Mouse (Mus musculus) liver, embryonic 11.5 days (tissue): ENCODE measurements at regions not wholly inside any gene's neighbourhood (a gene's known extent, or its start where the extent isn't known, plus 50 kb on each side); places are given as distances from the start of the nearest gene placed in this dataset.

Experiments used
- ATAC-seq: fragments of 200-750 bp; cut with Nextera tagmentation; replicated peaks from 2 replicates; pipeline ENCODE4 v1.8.0; 2017; ENCODE audit warnings: moderate number of reproducible peaks, mild to moderate bottlenecking, moderate TSS enrichment, moderate library complexity; ENCODE audit not compliant: low FRiP score
- DNase-seq: peaks from one replicate; pipeline ENCODE4 v3.0.0-alpha.2; 2017; ENCODE audit warnings: low spot score
- H3K27ac ChIP-seq: fragments of 300-500 bp; sonication (generic); 2 replicates; pipeline ENCODE4 v1.5.1; 2014; ENCODE audit warnings: mild to moderate bottlenecking, low read depth, low read length, control low read depth
- H3K27me3 ChIP-seq: fragments of 300-500 bp; sonication (generic); replicated peaks from 2 replicates; pipeline ENCODE4 v1.6.1; 2014; ENCODE audit warnings: low read length, mixed read lengths; ENCODE audit not compliant: control insufficient read depth, insufficient read depth
- H3K36me3 ChIP-seq: fragments of 300-500 bp; sonication (generic); 2 replicates; pipeline ENCODE4 v1.6.1; 2014; ENCODE audit warnings: mild to moderate bottlenecking, low read length, moderate library complexity, mixed read lengths; ENCODE audit not compliant: control insufficient read depth, insufficient read depth
- H3K4me1 ChIP-seq: fragments of 300-500 bp; sonication (generic); replicated peaks from 2 replicates; pipeline ENCODE4 v1.6.1; 2014; ENCODE audit warnings: low read length, mixed read lengths; ENCODE audit not compliant: control insufficient read depth, insufficient read depth
- H3K4me2 ChIP-seq: fragments of 300-500 bp; sonication (generic); 2 replicates; pipeline ENCODE4 v1.6.1; 2014; ENCODE audit warnings: mild to moderate bottlenecking, control low read depth, moderate library complexity
- H3K4me3 ChIP-seq: fragments of 300-500 bp; sonication (generic); 2 replicates; pipeline ENCODE4 v1.5.1; 2014; ENCODE audit warnings: low read depth, low read length, control low read depth
- H3K9ac ChIP-seq: fragments of 300-500 bp; sonication (generic); 2 replicates; pipeline ENCODE4 v1.6.1; 2014; ENCODE audit warnings: low read depth, low read length, control low read depth
- H3K9me3 ChIP-seq: fragments of 300-500 bp; sonication (generic); 2 replicates; pipeline ENCODE4 v1.6.1; 2016; ENCODE audit warnings: low read length, inconsistent platforms, mixed read lengths; ENCODE audit not compliant: control insufficient read depth
- WGBS: fragments of 180-500 bp; shearing (Covaris S2); extraction: QIAGEN DNeasy Blood & Tissue Kit; methylation state at CpG from one replicate; pipeline ENCODE4 v1.1.7; 2014; 5-methylcytosine and 5-hydroxymethylcytosine counted together

GRCm38 (mm10) chr17:82238361-82238760, 500.2 kb upstream of the Slc8a1 start:
- H3K36me3 ChIP-seq = no peaks in the 10 kb centered on the region
- H3K27ac ChIP-seq = no peak overlapping the region
- no peaks in the 10 kb centered on the region for H3K4me1 ChIP-seq
- no peak overlapping the region for H3K9ac ChIP-seq
- H3K9me3 ChIP-seq = no peaks in the 10 kb centered on the region
- ATAC-seq (no peak), DNase-seq (no peak)
- H3K4me3 ChIP-seq = no peak overlapping the region
- WGBS = 37% methylated on average over 1 of the region's 1 CpGs
- H3K4me2 ChIP-seq = no peak overlapping the region
- no peaks in the 10 kb centered on the region for H3K27me3 ChIP-seq

- H3K4me1 ChIP-seq = no peaks in the 10 kb centered on the region
- WGBS = 63% methylated on average over 2 of the region's 2 CpGs
- no peak overlapping the region for H3K27ac ChIP-seq
- no peak overlapping the region for H3K4me2 ChIP-seq
- no peak overlapping the region for H3K9ac ChIP-seq
- no peak overlapping the region for H3K4me3 ChIP-seq
- no peak for DNase-seq
- H3K9me3 ChIP-seq = no peaks in the 10 kb centered on the region
- no peaks in the 10 kb centered on the region for H3K36me3 ChIP-seq
- H3K27me3 ChIP-seq = no peaks in the 10 kb centered on the region
- no peak for ATAC-seq
Measured at GRCm38 (mm10) chr17:82237456-82237855, 499.3 kb upstream of the Slc8a1 start.

GRCm38 (mm10) chr17:82215728-82216623, 477.8 kb upstream of the Slc8a1 start:
- H3K9ac ChIP-seq = no peak overlapping the region
- no peak for DNase-seq
- H3K4me3 ChIP-seq = no peak overlapping the region
- ATAC-seq = no peak
- no peaks in the 10 kb centered on the region for H3K4me1 ChIP-seq
- H3K4me2 ChIP-seq = no peak overlapping the region
- no peaks in the 10 kb centered on the region for H3K27me3 ChIP-seq
- no peak overlapping the region for H3K27ac ChIP-seq
- H3K9me3 ChIP-seq = no peaks in the 10 kb centered on the region
- no peaks in the 10 kb centered on the region for H3K36me3 ChIP-seq
- WGBS = 87% methylated on average over 5 of the region's 5 CpGs

GRCm38 (mm10) chr17:82199981-82200380, 461.8 kb upstream of the Slc8a1 start:
- no peaks in the 10 kb centered on the region for H3K36me3 ChIP-seq
- H3K4me2 ChIP-seq = no peak overlapping the region
- DNase-seq (no peak), ATAC-seq (no peak)
- no peak overlapping the region for H3K9ac ChIP-seq
- no peak overlapping the region for H3K4me3 ChIP-seq
- H3K27ac ChIP-seq = no peak overlapping the region
- H3K27me3 ChIP-seq = no peaks in the 10 kb centered on the region
- no peaks in the 10 kb centered on the region for H3K4me1 ChIP-seq
- 65% methylated on average over 2 of the region's 2 CpGs for WGBS
- H3K9me3 ChIP-seq = no peaks in the 10 kb centered on the region

- no peaks in the 10 kb centered on the region for H3K27me3 ChIP-seq
- H3K9ac ChIP-seq = no peak overlapping the region
- H3K4me3 ChIP-seq = no peak overlapping the region
- no peak overlapping the region for H3K27ac ChIP-seq
- ATAC-seq = no peak
- no peak overlapping the region for H3K4me2 ChIP-seq
- H3K36me3 ChIP-seq = no peaks in the 10 kb centered on the region
- WGBS = 65% methylated on average over 5 of the region's 5 CpGs
- DNase-seq = no peak
- no peaks in the 10 kb centered on the region for H3K4me1 ChIP-seq
- H3K9me3 ChIP-seq = no peaks in the 10 kb centered on the region
Measured at GRCm38 (mm10) chr17:82199031-82199642, 461.0 kb upstream of the Slc8a1 start.

GRCm38 (mm10) chr17:82184261-82184660, 446.1 kb upstream of the Slc8a1 start:
- H3K4me3 ChIP-seq = no peak overlapping the region
- no peaks in the 10 kb centered on the region for H3K9me3 ChIP-seq
- H3K36me3 ChIP-seq = no peaks in the 10 kb centered on the region
- WGBS = 80% methylated on average over 2 of the region's 2 CpGs
- no peaks in the 10 kb centered on the region for H3K27me3 ChIP-seq
- H3K4me2 ChIP-seq = no peak overlapping the region
- no peak overlapping the region for H3K9ac ChIP-seq
- DNase-seq = no peak
- ATAC-seq = no peak
- H3K4me1 ChIP-seq = no peaks in the 10 kb centered on the region
- no peak overlapping the region for H3K27ac ChIP-seq

GRCm38 (mm10) chr17:82171216-82171615, 433.0 kb upstream of the Slc8a1 start:
- no peaks in the 10 kb centered on the region for H3K9me3 ChIP-seq
- 81% methylated on average over 1 of the region's 1 CpGs for WGBS
- H3K4me1 ChIP-seq = no peaks in the 10 kb centered on the region
- no peaks in the 10 kb centered on the region for H3K36me3 ChIP-seq
- H3K27me3 ChIP-seq = no peaks in the 10 kb centered on the region
- DNase-seq (no peak), ATAC-seq (no peak)
- no peak overlapping the region for H3K9ac ChIP-seq
- H3K4me2 ChIP-seq = no peak overlapping the region
- no peak overlapping the region for H3K27ac ChIP-seq
- H3K4me3 ChIP-seq = no peak overlapping the region

- Histone ChIP-seq H3K4me1 (no peaks in the 10 kb centered on the region), H3K9ac (no peak overlapping the region), H3K4me2 (no peak overlapping the region), H3K36me3 (no peaks in the 10 kb centered on the region), H3K27ac (no peak overlapping the region), H3K4me3 (no peak overlapping the region), H3K27me3 (no peaks in the 10 kb centered on the region), H3K9me3 (no peaks in the 10 kb centered on the region)
- DNase-seq (no peak), ATAC-seq (no peak)
- WGBS = 29% methylated on average over 2 of the region's 2 CpGs
Measured at GRCm38 (mm10) chr17:82153446-82153845, 415.3 kb upstream of the Slc8a1 start.

GRCm38 (mm10) chr17:82134843-82135242, 396.7 kb upstream of the Slc8a1 start:
- H3K4me3 ChIP-seq = no peak overlapping the region
- no peaks in the 10 kb centered on the region for H3K9me3 ChIP-seq
- DNase-seq = no peak
- H3K27ac ChIP-seq = no peak overlapping the region
- no peaks in the 10 kb centered on the region for H3K4me1 ChIP-seq
- H3K36me3 ChIP-seq = no peaks in the 10 kb centered on the region
- no peak overlapping the region for H3K9ac ChIP-seq
- WGBS = 65% methylated on average over 3 of the region's 3 CpGs
- no peak overlapping the region for H3K4me2 ChIP-seq
- ATAC-seq = no peak
- H3K27me3 ChIP-seq = no peaks in the 10 kb centered on the region
